Mouse (Mus musculus) neural tube, embryonic 11.5 days (tissue): ENCODE data around the gene Tmc2. TPM values are rescaled to one million over a fixed set of nuclear protein-coding genes. Genes with fewer than 3 reads are reported as not detected.

Source experiments
- ATAC-seq: fragments of 200-750 bp; cut with Nextera tagmentation; 2 replicates; pipeline ENCODE4 v1.8.0; 2017; ENCODE audit warnings: moderate number of reproducible peaks, mild to moderate bottlenecking, moderate TSS enrichment, moderate library complexity; ENCODE audit not compliant: insufficient read depth, low FRiP score, low TSS enrichment
- DNase-seq: peaks from one replicate; pipeline ENCODE4 v3.0.0-alpha.2; 2015; ENCODE audit warnings: low spot score
- H3K27ac ChIP-seq: fragments of 300-500 bp; sonication (generic); 2 replicates; pipeline ENCODE4 v1.5.1; 2014; ENCODE audit warnings: low read depth, mild to moderate bottlenecking, low read length
- H3K27me3 ChIP-seq: fragments of 300-500 bp; sonication (generic); 2 replicates; pipeline ENCODE4 v1.6.1; 2014; ENCODE audit warnings: mild to moderate bottlenecking, low read length, mixed read lengths; ENCODE audit not compliant: control insufficient read depth, insufficient read depth
- H3K36me3 ChIP-seq: fragments of 300-500 bp; sonication (generic); 2 replicates; pipeline ENCODE4 v1.6.1; 2014; ENCODE audit warnings: mild to moderate bottlenecking, low read length, moderate library complexity, mixed read lengths; ENCODE audit not compliant: control insufficient read depth, insufficient read depth
- H3K4me1 ChIP-seq: fragments of 300-500 bp; sonication (generic); 2 replicates; pipeline ENCODE4 v1.6.1; 2014; ENCODE audit warnings: low read length, mixed read lengths; ENCODE audit not compliant: control insufficient read depth, insufficient read depth
- H3K4me2 ChIP-seq: fragments of 300-500 bp; sonication (generic); 2 replicates; pipeline ENCODE4 v1.6.1; 2014; ENCODE audit warnings: low read depth, mild to moderate bottlenecking, moderate library complexity
- H3K4me3 ChIP-seq: fragments of 300-500 bp; sonication (generic); 2 replicates; pipeline ENCODE4 v1.5.1; 2014; ENCODE audit warnings: low read depth, low read length
- H3K9ac ChIP-seq: fragments of 300-500 bp; sonication (generic); 2 replicates; pipeline ENCODE4 v1.6.1; 2014; ENCODE audit warnings: mild to moderate bottlenecking, low read length
- H3K9me3 ChIP-seq: fragments of 300-500 bp; sonication (generic); 2 replicates; pipeline ENCODE4 v1.6.1; 2016; ENCODE audit warnings: low read length; ENCODE audit not compliant: control insufficient read depth
- WGBS: fragments of 180-500 bp; shearing (Covaris S2); extraction: QIAGEN DNeasy Blood & Tissue Kit; methylation state at CpG from one replicate; pipeline ENCODE4 v1.1.7; 2014; 5-methylcytosine and 5-hydroxymethylcytosine counted together
- polyA plus RNA-seq: library from polyadenylated mRNA; unstranded; fragments of >200 nt; fragmentation: Nextera tagmentation; extraction: Ambion mirVana; gene quantifications from 2 replicates; pipeline ENCODE4 v1.2.1, GENCODE M21; 2014

Gene Tmc2
- polyA plus RNA-seq: not detected in 2 replicates

GRCm38 (mm10) chr2:130194894-130195293 lies at the start of gene Tmc2:
Gene Tmc2 (plus strand): TSS chr2:130195194.
- Histone ChIP-seq H3K36me3 (no peaks in the 10 kb centered on the region), H3K27me3 (no peaks in the 10 kb centered on the region), H3K9me3 (no peaks in the 10 kb centered on the region), H3K4me1 (no peaks in the 10 kb centered on the region), H3K4me3 (no peak within 1 kb of the TSS), H3K9ac (no peak within 1 kb of the TSS), H3K27ac (no peak within 1 kb of the TSS), H3K4me2 (no peak within 1 kb of the TSS)
- 94% methylated on average over 16 of the region's 16 CpGs for WGBS
- no peak for DNase-seq
- ATAC-seq: no peak

- no peak overlapping the region for H3K9ac ChIP-seq
- H3K27ac ChIP-seq: no peak overlapping the region
- DNase-seq (no peak), ATAC-seq (no peak)
- H3K36me3 ChIP-seq: no peaks in the 10 kb centered on the region
- no peaks in the 10 kb centered on the region for H3K27me3 ChIP-seq
- no peak overlapping the region for H3K4me2 ChIP-seq
- H3K4me3 ChIP-seq: no peak overlapping the region
- H3K4me1 ChIP-seq: no peaks in the 10 kb centered on the region
- H3K9me3 ChIP-seq: no peaks in the 10 kb centered on the region
- 82% methylated on average over 5 of the region's 5 CpGs for WGBS
These were observed 48.8 kb upstream of the Tmc2 start for GRCm38 (mm10) chr2:130146089-130146668.

GRCm38 (mm10) chr2:130155171-130155570 lies 39.8 kb upstream of the Tmc2 start:
- ATAC-seq: no peak
- H3K27me3 ChIP-seq: no peaks in the 10 kb centered on the region
- no peak overlapping the region for H3K4me3 ChIP-seq
- WGBS: 83% methylated on average over 3 of the region's 3 CpGs
- no peak overlapping the region for H3K9ac ChIP-seq
- H3K4me1 ChIP-seq: no peaks in the 10 kb centered on the region
- no peak for DNase-seq
- H3K27ac ChIP-seq: no peak overlapping the region
- H3K4me2 ChIP-seq: no peak overlapping the region
- H3K36me3 ChIP-seq: no peaks in the 10 kb centered on the region
- no peaks in the 10 kb centered on the region for H3K9me3 ChIP-seq

GRCm38 (mm10) chr2:130155851-130156250 lies 39.1 kb upstream of the Tmc2 start:
- H3K4me2 ChIP-seq: no peak overlapping the region
- no peak overlapping the region for H3K27ac ChIP-seq
- no peak overlapping the region for H3K9ac ChIP-seq
- no peak for DNase-seq
- no peak overlapping the region for H3K4me3 ChIP-seq
- no peak for ATAC-seq
- H3K9me3 ChIP-seq: no peaks in the 10 kb centered on the region
- no peaks in the 10 kb centered on the region for H3K27me3 ChIP-seq
- no peaks in the 10 kb centered on the region for H3K4me1 ChIP-seq
- H3K36me3 ChIP-seq: no peaks in the 10 kb centered on the region

- DNase-seq (no peak), ATAC-seq (no peak)
- Histone ChIP-seq H3K4me3 (no peak overlapping the region), H3K27me3 (no peaks in the 10 kb centered on the region), H3K27ac (no peak overlapping the region), H3K9me3 (no peaks in the 10 kb centered on the region), H3K36me3 (no peaks in the 10 kb centered on the region), H3K4me2 (no peak overlapping the region), H3K4me1 (no peaks in the 10 kb centered on the region), H3K9ac (no peak overlapping the region)
- WGBS: 66% methylated on average over 14 of the region's 14 CpGs
These were observed 37.5 kb upstream of the Tmc2 start for GRCm38 (mm10) chr2:130157231-130158087.

GRCm38 (mm10) chr2:130158088-130158437 lies 36.9 kb upstream of the Tmc2 start:
- Histone ChIP-seq H3K4me1 (no peaks in the 10 kb centered on the region), H3K27ac (no peak overlapping the region), H3K36me3 (no peaks in the 10 kb centered on the region), H3K9ac (no peak overlapping the region), H3K4me3 (no peak overlapping the region), H3K4me2 (no peak overlapping the region), H3K9me3 (no peaks in the 10 kb centered on the region), H3K27me3 (no peaks in the 10 kb centered on the region)
- WGBS: 64% methylated on average over 4 of the region's 4 CpGs
- ATAC-seq: no peak
- DNase-seq: no peak

- DNase-seq (no peak), ATAC-seq (no peak)
- 84% methylated on average over 5 of the region's 5 CpGs for WGBS
These were observed 32.3 kb upstream of the Tmc2 start for GRCm38 (mm10) chr2:130162701-130163100.

GRCm38 (mm10) chr2:130166311-130167214 lies 28.4 kb upstream of the Tmc2 start:
- DNase-seq: peak; percentile 33
- no peaks in the 10 kb centered on the region for H3K4me1 ChIP-seq
- H3K4me3 ChIP-seq: no peak overlapping the region
- no peak overlapping the region for H3K9ac ChIP-seq
- H3K9me3 ChIP-seq: no peaks in the 10 kb centered on the region
- H3K27ac ChIP-seq: no peak overlapping the region
- 67% methylated on average over 9 of the region's 9 CpGs for WGBS
- no peaks in the 10 kb centered on the region for H3K27me3 ChIP-seq
- 0 out of 2 replicates have a peak, but pooled peaks have one; percentile 23 for ATAC-seq
- H3K36me3 ChIP-seq: 0 out of 2 replicates have a peak, but pooled peaks cover 2% of the 10 kb centered on the region
- no peak overlapping the region for H3K4me2 ChIP-seq

More at GRCm38 (mm10) chr2:130162701-130163100, 32.3 kb upstream of the Tmc2 start:
- Histone ChIP-seq H3K4me2 (no peak overlapping the region), H3K36me3 (no peaks in the 10 kb centered on the region), H3K27ac (no peak overlapping the region), H3K4me3 (no peak overlapping the region), H3K9me3 (no peaks in the 10 kb centered on the region), H3K9ac (no peak overlapping the region), H3K27me3 (no peaks in the 10 kb centered on the region), H3K4me1 (no peaks in the 10 kb centered on the region)
